Mouse (Mus musculus) Patski (cell line): ENCODE measurements at regions not wholly inside any gene's neighbourhood (a gene's known extent, or its start where the extent isn't known, plus 50 kb on each side); places are given as distances from the start of the nearest gene placed in this dataset.

Source experiments
- ATAC-seq: fragments of 100-300 bp; one replicate; pipeline ENCODE4 v1.8.0; 2021
- CTCF ChIA-PET: fragments of 350-600 bp; sonication (Branson Sonifier 250); formaldehyde crosslinking; loops from one replicate; lab custom pipeline; 2022; ENCODE audit warnings: inconsistent platforms; lab: Charles Lee
- POLR2A ChIA-PET: fragments of 350-600 bp; sonication (Branson Sonifier 250); formaldehyde crosslinking; loops from one replicate; lab custom pipeline; 2022; ENCODE audit warnings: antibody characterized with exemption, inconsistent platforms; lab: Charles Lee
- DNase-seq: peaks from one replicate; pipeline ENCODE4 v3.0.0-alpha.2; 2011; ENCODE audit warnings: low read depth, low spot score
- H3K27me3 ChIP-seq: fragments of 371-371 bp; one replicate; pipeline ENCODE4 v1.5.1; 2021
- CTCF ChIP-seq: fragments of 100-300 bp; IDR thresholded peaks from one replicate; pipeline ENCODE4 v1.5.1; 2021
- in situ Hi-C: fragments of 300-500 bp; cut with MboI; formaldehyde crosslinking; loops from 3 replicates; pipeline ENCODE4 v1.11.1; 2018; ENCODE audit warnings: low pct_unique_long_range_greater_than_20kb, mixed read lengths

DNA sequence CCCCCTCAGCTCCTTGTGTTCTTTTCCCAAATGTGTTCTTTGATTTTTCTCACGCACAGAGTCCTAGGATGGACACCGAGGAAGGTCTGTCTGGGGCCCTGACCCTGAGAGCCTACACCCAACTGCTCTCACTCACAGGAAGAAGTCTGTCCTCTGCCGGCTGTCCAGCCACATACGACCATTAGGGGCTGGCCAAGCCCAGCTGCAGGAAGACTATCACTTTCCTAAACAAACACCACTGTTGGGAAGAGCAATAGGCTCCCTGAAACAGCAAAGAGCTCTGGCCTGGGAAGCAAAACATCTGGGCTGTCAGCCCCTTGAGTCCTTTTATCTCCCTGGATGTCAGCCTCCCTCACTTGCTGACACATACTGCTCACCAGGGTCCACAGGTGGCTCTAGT is 224.8 kb upstream of the Far2 start:
- no peak for TF ChIP-seq CTCF
- POLR2A ChIA-PET = no interaction called here
- H3K27me3 ChIP-seq = peaks cover 8% of the 10 kb centered on the region
- ATAC-seq = no peak
- in situ Hi-C loops = loop anchor here (25.0 kb wide), 1 partner anchor 1010 kb away; no protein-coding TSS in a partner anchor
- no peak for DNase-seq
- CTCF ChIA-PET = no interaction called here

DNA sequence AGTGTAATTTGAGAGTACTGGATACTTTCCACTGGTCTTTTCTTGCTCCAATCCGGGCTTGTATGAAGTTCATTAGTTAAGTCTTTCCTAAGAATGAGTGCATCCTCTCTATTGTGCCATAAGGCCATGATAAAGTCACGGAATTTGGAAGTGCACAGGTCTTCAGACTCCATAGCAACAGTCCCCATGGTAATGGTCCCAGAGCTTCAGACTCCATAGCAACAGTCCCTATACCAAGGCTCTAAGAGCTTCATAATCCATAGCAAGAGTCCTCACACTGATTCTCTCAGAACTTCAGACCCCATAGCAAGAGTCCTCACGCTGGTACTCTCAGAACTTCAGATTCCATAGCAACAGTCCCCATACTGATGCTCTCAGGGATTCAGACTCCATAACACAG is 214.5 kb upstream of the Far2 start:
- POLR2A ChIA-PET = no interaction called here
- TF ChIP-seq CTCF = no peak
- in situ Hi-C loops = no loop called here

DNA sequence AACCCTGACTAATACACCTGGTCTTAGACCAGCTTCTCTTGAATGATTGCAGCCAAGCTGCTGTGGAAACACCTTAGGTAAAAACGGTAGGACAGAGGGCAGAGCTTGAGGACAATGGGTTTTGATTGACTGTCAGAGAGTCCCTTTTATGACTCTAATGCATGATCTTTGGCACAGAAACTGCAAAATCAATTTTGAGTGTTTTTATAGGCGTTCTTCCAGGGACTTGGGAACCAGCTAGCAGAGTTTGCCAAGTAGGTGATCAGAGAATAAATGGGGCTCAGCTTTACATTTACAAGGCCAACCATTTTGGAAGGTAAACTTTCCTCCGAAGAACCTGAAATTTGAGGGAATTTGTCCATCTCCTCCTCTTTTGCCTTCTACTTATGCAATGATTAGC is 213.6 kb upstream of the Far2 start:
- ChIA-PET POLR2A (no interaction called here), CTCF (no interaction called here)
- H3K27me3 ChIP-seq = no peaks in the 10 kb centered on the region
- TF ChIP-seq CTCF = no peak
- ATAC-seq (no peak), DNase-seq (no peak)
- in situ Hi-C loops = no loop called here

More for the DNA sequence above, 214.5 kb upstream of the Far2 start:
- H3K27me3 ChIP-seq = no peaks in the 10 kb centered on the region
- no peak for ATAC-seq
- CTCF ChIA-PET = no interaction called here
- DNase-seq = no peak

DNA sequence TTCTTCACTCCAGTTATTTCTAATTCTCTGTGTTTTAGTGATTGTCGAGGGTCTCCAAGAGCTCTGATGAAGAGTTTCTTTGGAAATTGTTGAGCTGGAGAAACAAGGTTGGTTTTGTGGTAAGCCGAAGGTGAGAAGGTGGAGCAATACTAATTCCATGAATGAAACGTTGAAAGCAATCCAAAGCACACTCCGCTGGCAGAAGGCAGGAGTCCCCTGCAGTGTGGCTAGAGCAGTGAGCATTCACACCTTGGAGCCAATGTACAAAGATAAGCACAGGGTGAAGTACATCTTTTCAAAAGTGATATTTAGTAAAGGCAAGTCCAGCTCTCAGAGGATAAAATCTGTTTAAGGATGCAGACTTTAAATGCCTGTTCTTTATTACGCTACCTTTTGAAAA is 208.2 kb upstream of the Far2 start:
- DNase-seq (no peak), ATAC-seq (no peak)
- CTCF ChIA-PET = no interaction called here
- in situ Hi-C loops = no loop called here
- no peaks in the 10 kb centered on the region for H3K27me3 ChIP-seq
- TF ChIP-seq CTCF = no peak
- POLR2A ChIA-PET = no interaction called here

DNA sequence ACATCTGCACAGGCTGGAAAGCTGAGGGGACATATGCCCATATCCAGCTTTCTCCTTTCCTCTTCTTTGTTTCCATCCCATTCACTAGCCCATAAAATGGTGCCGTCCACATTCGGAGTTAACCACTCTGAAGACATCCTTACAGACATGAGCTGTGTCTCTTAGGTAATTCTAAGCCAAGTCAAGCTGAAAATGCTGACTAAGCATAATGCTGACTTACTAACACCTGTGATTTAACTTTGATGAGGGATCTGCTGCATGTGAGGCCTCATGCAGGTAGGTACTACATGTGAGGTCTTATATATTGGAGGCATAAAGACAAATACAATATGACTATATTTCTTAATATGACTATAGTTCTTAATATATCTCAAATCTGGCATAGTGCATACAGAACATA is 197.1 kb upstream of the Far2 start:
- in situ Hi-C loops = no loop called here
- ChIA-PET CTCF (interaction anchor here (1.1 kb wide), 1 partner anchor 10 kb away, joined by 4 read pairs; no protein-coding TSS in a partner anchor), POLR2A (no interaction called here)
- no peaks in the 10 kb centered on the region for H3K27me3 ChIP-seq
- TF ChIP-seq CTCF = no peak
- DNase-seq = no peak
- no peak for ATAC-seq

DNA sequence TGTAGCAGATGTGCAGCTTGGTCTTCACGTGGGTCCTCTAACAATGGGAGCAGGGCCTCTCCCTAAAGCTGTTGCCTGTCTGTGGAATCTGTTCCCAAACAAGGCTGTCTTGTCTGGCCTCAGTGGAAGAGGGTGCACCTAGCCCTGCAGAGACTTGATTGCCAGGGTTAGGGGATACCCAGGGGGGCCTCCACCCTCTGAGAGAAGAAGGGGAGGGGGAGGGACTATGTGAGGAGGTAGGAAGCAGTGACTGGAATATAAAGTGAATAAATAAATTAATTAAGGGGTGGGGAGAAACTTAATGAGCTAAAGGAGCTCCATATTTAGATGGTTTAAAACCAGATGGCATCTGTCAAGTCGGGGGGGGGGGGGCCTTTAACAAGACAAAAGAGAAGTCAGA is 185.9 kb upstream of the Far2 start:
- TF ChIP-seq CTCF = no peak
- ATAC-seq (no peak), DNase-seq (no peak)
- H3K27me3 ChIP-seq = no peaks in the 10 kb centered on the region
- CTCF ChIA-PET = no interaction called here
- POLR2A ChIA-PET = interaction anchor here (0.7 kb wide), 1 partner anchor 25 kb away, joined by 3 read pairs; no protein-coding TSS in a partner anchor
- in situ Hi-C loops = no loop called here

DNA sequence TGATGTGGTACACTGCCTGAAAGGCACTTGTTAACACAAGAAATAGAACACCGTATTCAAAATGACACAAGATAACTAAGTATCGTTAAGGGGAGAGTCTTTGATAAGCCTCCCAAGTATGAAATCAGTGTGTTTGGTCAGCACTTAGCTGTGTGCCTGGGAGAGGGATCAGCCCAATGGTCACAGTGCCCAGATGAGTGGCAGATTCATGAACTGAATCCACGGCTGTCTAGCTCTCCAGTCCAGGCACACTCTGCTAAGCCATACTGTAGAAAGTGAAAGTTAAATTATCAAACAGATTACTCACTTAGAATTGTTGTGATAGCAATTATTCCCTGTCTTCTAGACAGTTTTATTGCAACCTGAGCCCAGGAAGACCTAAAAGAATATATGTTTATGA is 176.0 kb upstream of the Far2 start:
- H3K27me3 ChIP-seq = no peaks in the 10 kb centered on the region
- ATAC-seq = no peak
- TF ChIP-seq CTCF = no peak
- in situ Hi-C loops = no loop called here
- ChIA-PET CTCF (no interaction called here), POLR2A (no interaction called here)
- DNase-seq = no peak

DNA sequence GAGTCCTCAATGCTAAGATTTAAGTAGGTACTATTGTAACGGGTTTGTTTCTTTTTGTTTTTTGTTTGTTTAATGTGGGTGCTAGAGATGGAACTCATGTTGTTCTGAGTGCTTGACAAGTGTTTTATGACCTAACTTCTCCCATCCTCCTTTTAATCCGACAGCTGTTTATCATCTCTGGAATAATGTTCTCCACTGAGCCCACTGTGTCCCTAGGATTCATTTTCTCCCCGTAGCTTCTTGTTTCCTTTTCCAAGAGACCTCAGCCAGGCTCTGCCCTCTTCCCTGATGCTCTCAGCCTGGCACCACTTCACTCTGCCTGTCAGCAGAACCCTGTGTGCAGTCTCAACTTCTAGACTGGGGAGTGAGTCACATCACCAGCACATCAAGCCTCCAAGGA is 173.9 kb upstream of the Far2 start:
- ATAC-seq (no peak), DNase-seq (no peak)
- TF ChIP-seq CTCF = no peak
- CTCF ChIA-PET = no interaction called here
- H3K27me3 ChIP-seq = no peaks in the 10 kb centered on the region
- in situ Hi-C loops = no loop called here
- POLR2A ChIA-PET = no interaction called here

DNA sequence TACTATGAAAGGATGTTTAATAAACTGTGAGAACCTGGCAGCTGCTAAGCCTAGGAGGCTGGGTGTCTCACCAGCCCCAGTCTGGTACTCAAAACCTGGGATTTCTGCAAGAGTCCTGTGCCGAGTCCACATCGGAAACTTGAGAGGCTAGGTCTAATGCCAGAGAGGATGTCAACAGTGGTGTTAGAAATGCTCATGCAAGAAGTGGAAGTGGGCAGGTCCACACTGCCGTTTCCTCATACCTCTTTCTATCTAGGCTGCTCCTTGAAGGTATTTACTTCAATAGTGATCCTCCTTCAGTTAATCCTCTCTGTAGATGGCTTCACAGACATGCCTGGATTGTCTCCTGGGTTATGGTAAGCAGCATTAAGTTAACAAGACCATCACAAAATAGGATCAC is 168.6 kb upstream of the Far2 start:
- TF ChIP-seq CTCF = no peak
- DNase-seq (no peak), ATAC-seq (no peak)
- ChIA-PET CTCF (no interaction called here), POLR2A (no interaction called here)
- in situ Hi-C loops = no loop called here
- no peaks in the 10 kb centered on the region for H3K27me3 ChIP-seq

DNA sequence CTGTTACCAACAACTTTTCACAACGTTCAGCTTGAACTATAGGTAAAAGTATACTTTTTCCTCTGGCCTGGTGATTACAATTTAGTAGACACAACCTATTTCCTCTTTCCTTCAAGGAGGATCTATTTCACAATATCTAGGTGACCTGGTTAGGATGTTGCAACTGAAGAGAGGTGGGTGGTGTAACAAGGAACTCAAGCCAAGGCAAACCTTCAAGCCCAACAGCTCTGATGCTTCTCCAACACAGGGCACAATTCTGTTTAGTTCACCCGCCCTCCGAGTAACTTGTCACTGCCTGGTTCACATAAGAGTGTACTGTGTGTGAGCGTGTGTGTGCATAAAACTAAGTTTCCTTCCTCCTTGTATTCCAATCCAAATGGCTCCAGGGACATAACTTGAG is 161.2 kb upstream of the Far2 start:
- no peak for TF ChIP-seq CTCF
- no peaks in the 10 kb centered on the region for H3K27me3 ChIP-seq
- in situ Hi-C loops = no loop called here
- POLR2A ChIA-PET = no interaction called here
- DNase-seq (no peak), ATAC-seq (no peak)
- CTCF ChIA-PET = no interaction called here

DNA sequence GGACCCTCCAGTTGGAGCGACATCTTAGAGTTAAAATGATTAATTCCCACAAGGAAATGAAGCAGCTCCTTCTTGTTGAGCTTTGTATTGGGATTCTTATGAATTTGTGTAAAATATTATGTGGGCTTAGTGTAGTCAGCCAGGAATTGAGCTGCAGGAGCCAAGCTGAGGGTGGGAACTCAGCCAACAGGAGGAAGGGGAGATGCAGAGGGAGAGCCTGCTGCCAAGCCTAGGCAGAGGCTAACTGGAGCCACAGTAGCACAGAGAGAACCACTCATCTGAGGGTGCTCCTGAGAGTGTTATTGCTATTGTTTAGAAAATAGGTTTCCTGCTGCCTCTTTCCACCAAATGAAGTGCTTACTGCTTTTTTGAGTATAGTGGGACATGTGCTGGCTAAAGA is 127.4 kb upstream of the Far2 start:
- TF ChIP-seq CTCF = no peak
- DNase-seq (no peak), ATAC-seq (no peak)
- CTCF ChIA-PET = no interaction called here
- POLR2A ChIA-PET = interaction anchor here (0.7 kb wide), 1 partner anchor 491 kb away, joined by 8 read pairs; no protein-coding TSS in a partner anchor
- no peaks in the 10 kb centered on the region for H3K27me3 ChIP-seq
- in situ Hi-C loops = no loop called here

DNA sequence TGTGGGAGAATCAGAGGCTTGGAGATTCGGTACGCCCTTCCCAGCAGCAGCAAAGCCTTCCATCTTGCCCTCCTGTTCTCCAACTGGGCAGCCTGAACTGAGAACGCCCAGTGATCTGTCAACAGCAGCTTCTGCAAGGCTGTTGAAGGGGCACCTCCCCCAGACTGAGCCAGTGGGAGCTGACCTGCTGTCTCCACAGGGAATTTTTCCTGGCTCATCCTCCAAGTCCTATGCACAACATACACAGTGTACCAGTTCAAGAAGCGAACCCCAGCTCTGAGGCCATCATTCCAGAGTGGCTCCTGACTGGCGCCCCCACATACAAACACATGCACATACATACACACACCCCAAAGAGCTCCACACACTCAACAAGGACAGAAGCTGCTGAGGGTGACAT is 126.0 kb upstream of the Far2 start:
- ATAC-seq (no peak), DNase-seq (no peak)
- no peak for TF ChIP-seq CTCF
- H3K27me3 ChIP-seq = no peaks in the 10 kb centered on the region
- CTCF ChIA-PET = no interaction called here
- in situ Hi-C loops = no loop called here
- POLR2A ChIA-PET = no interaction called here
